Comparison of ENCODE assay signal across 8 mouse cellular contexts in the genomic region with DNA sequence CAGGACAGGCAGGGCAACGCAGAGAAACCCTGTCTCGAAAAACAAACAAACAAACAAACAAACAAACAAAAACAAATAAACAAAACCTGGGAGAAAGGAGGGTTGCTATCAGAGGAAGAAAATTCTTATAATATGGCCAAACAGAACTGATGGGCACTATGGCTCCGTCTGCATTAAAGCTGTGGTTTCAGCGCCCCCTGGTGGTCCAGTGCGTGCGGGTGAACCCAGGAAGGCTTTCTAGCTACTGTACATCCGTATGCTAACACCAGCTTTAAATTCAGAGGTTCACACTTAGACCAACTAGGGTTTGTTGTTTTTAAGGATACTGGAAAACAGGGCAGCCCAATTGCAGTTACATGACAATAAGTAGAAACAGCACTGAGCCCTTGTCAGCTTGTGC. TPM values are rescaled to one million over a fixed set of nuclear protein-coding genes. Genes with fewer than 3 reads are reported as not detected.
DNase-seq lines count a peak whose midpoint lies in the region; ATAC-seq lines count a peak whose summit lies in the region.

No protein-coding gene starts in this region.

- no peaks in the 10 kb centered on the region; the same call in 1 of the 2 replicates for H3K9me3 ChIP-seq in liver, embryonic 13.5 days (replicated peaks)
- H3K9me3 ChIP-seq in neural tube, embryonic 13.5 days, result no peaks in the 10 kb centered on the region

- H3K4me2 ChIP-seq in liver, embryonic 13.5 days, result no peak overlapping the region
- no peak overlapping the region for H3K4me2 ChIP-seq in neural tube, embryonic 13.5 days

- no peak overlapping the region for H3K9ac ChIP-seq in liver, embryonic 13.5 days
- no peak overlapping the region for H3K9ac ChIP-seq in neural tube, embryonic 13.5 days

- DNase-seq in 416B (ENCODE audit: low read depth), result peak; percentile 61
- DNase-seq in ZHBTc4 (ENCODE audit: low read depth, low spot score), result peak; percentile 84
- peak; percentile 84 to 85 for DNase-seq in cerebellum, postnatal 36 days
- DNase-seq in gastrocnemius, postnatal 10 days, result peak; percentile 95
- peak; percentile 87 for DNase-seq in kidney, postnatal 14 days
- peak; percentile 36 for DNase-seq in liver, embryonic 13.5 days
- peak; percentile 94 for DNase-seq in testis, postnatal 10 days (ENCODE audit: low spot score)

- ATAC-seq in liver, embryonic 13.5 days (ENCODE audit: low read depth), result no peak
- ATAC-seq in neural tube, embryonic 13.5 days (ENCODE audit: low read depth), result peak; percentile 62; the same call in 1 of the 2 replicates

- WGBS in liver, embryonic 13.5 days (ENCODE audit: insufficient replicate concordance), result 44% methylated on average over 7 of the region's 7 CpGs
- 47% methylated on average over 7 of the region's 7 CpGs for WGBS in neural tube, embryonic 13.5 days

- no peaks in the 10 kb centered on the region for H3K4me1 ChIP-seq in liver, embryonic 13.5 days (replicated peaks)
- H3K4me1 ChIP-seq in neural tube, embryonic 13.5 days (replicated peaks), result 0 out of 2 replicates have a peak, but pooled peaks cover 4% of the 10 kb centered on the region

- H3K27me3 ChIP-seq in liver, embryonic 13.5 days, result no peaks in the 10 kb centered on the region
- H3K27me3 ChIP-seq in neural tube, embryonic 13.5 days, result no peaks in the 10 kb centered on the region

- H3K27ac ChIP-seq in liver, embryonic 13.5 days, result no peak overlapping the region
- H3K27ac ChIP-seq in neural tube, embryonic 13.5 days (replicated peaks), result no peak overlapping the region

- no peak overlapping the region for H3K4me3 ChIP-seq in liver, embryonic 13.5 days (replicated peaks)
- H3K4me3 ChIP-seq in neural tube, embryonic 13.5 days, result no peak overlapping the region

- peaks cover 79% of the 10 kb centered on the region for H3K36me3 ChIP-seq in liver, embryonic 13.5 days
- H3K36me3 ChIP-seq in neural tube, embryonic 13.5 days, result peaks cover 70% of the 10 kb centered on the region

RNA-seq across cellular contexts. Expression of a gene that starts 12.2 kb away (rescaled TPM):
- total RNA-seq in gastrocnemius, postnatal 10 days (2021), result 10 to 100 TPM; 48.1 to 53.0 TPM
- polyA plus RNA-seq in liver, embryonic 13.5 days (2015; fragmentation: Nextera tagmentation; extraction: Ambion mirVana), result 54.8 and 65.0 TPM in 2 replicates
- 56.6 and 69.5 TPM in 2 replicates for polyA plus RNA-seq in neural tube, embryonic 13.5 days (2015; fragmentation: Nextera tagmentation; extraction: Ambion mirVana)

RNA-seq across cellular contexts. Expression of a gene that starts 59.2 kb away (rescaled TPM):
- total RNA-seq in gastrocnemius, postnatal 10 days (2021), result 100 to 1,000 TPM; 141 to 158 TPM
- polyA plus RNA-seq in liver, embryonic 13.5 days (2015; fragmentation: Nextera tagmentation; extraction: Ambion mirVana), result 7.8 and 9.8 TPM in 2 replicates
- polyA plus RNA-seq in neural tube, embryonic 13.5 days (2015; fragmentation: Nextera tagmentation; extraction: Ambion mirVana), result 200 and 217 TPM in 2 replicates

Comparison
In these comparisons a context has a peak if more than half of its experiments do, and no peak if none do; other contexts are left out.
1. DNase-seq: peak in every context shown above with its lines; median percentile 95 in gastrocnemius, postnatal 10 days; 94 in testis, postnatal 10 days; 87 in kidney, postnatal 14 days; 84 in cerebellum, postnatal 36 days; 84 in ZHBTc4; 61 in 416B; 36 in liver, embryonic 13.5 days.
2. RNA of a gene that starts 59.2 kb away (polyA plus RNA-seq): 200 to 217 TPM in neural tube, embryonic 13.5 days; 7.8 to 9.8 TPM in liver, embryonic 13.5 days; every median in the first group is over 10 times any median in the second.